Mouse (Mus musculus): Measurements from ENCODE around the gene Gm11549. TPM values are rescaled to one million over a fixed set of nuclear protein-coding genes. Genes with fewer than 3 reads are reported as not detected.

Gene Gm11549
- total RNA-seq, 1 experiment, result not detected

DNA sequence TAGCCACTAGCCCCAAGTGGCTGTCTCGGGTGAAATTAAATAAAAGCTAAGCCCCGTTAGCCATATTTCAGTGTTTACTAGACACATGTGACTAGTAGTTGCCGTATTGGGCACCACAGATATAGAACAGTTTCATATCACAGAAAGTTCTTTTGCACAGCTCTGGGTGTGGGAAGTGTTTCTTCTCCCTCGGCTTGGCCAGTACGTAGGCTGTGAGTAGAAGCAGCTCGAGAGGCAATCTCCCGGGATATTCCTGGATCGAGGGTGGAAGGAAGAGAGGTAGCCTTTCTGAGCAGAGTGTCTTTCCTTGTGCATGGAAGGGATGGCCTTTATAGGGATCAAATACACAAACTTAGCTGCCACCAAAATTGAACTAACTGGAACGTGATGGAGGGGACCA, 5.4 kb downstream of the Gm11549 start:
- H3K4me1 ChIP-seq (ENCODE audit: control insufficient read depth in 2 of 2, insufficient read depth in 2 of 2, low read length in 2 of 2, poor library complexity in 1 of 2), result no peaks in the 10 kb centered on the region; a peak in 2 of 4 replicates
- TF ChIP-seq HCFC1 (IDR thresholded peaks at IDR 0.05; ENCODE audit: borderline replicate concordance, insufficient read depth, low read length) (no peak), ZNF384 (IDR thresholded peaks at IDR 0.05; ENCODE audit: low read depth, low read length) (no peak), CHD2 (IDR thresholded peaks at IDR 0.05; ENCODE audit: low read depth, low read length) (no peak), ZC3H11A (IDR thresholded peaks at IDR 0.05; ENCODE audit: borderline replicate concordance, low read depth, low read length) (no peak), MAFK (IDR thresholded peaks at IDR 0.05; ENCODE audit: insufficient read depth, low read depth, low read length) (no peak)
- H3K9me3 ChIP-seq (ENCODE audit: control insufficient read depth, insufficient read depth, low read depth, low read length), result no peaks in the 10 kb centered on the region
- no peak for DNase-seq (ENCODE audit: low read depth, low spot score)
- no peaks in the 10 kb centered on the region for H3K36me3 ChIP-seq (ENCODE audit: control insufficient read depth, insufficient read depth, low read length, poor library complexity, severe bottlenecking)
- H3K9ac ChIP-seq (ENCODE audit: insufficient read depth, low read depth, low read length, poor library complexity, severe bottlenecking), result no peak overlapping the region
- no peak overlapping the region for H3K4me3 ChIP-seq (ENCODE audit: insufficient read depth in 1 of 2, low read depth in 1 of 2, low read length in 2 of 2, poor library complexity in 1 of 2, severe bottlenecking in 1 of 2)
- no peak overlapping the region for H3K27ac ChIP-seq (ENCODE audit: insufficient read depth, low read depth, low read length, poor library complexity, severe bottlenecking)
- in situ Hi-C loops (cut with MboI; ENCODE audit: low sequenced_read_pairs in 2 of 2, unreplicated experiment in 2 of 2), result no loop called here

DNA sequence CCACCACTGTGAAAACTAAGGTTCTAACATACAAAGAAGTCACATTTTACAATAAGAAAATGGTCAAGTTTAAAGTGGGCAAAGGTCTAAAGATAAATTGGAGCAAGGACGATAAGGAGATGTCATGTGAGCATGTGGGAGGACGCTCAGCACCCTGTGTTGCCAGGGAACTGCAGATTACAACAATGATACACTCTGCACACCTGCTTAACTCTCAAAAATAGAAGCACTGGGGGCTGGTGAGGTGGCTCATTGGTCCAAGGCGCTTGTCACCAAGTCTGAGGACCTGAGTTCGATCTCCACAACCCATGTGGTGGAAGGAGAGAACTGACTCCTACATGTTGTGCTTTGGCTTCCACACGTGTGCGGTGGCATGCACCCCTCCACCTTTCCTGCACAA, 10.1 kb downstream of the Gm11549 start:
- in situ Hi-C loops (cut with MboI; ENCODE audit: low sequenced_read_pairs in 2 of 2, unreplicated experiment in 2 of 2), result no loop called here
- no peaks in the 10 kb centered on the region for H3K36me3 ChIP-seq (ENCODE audit: control insufficient read depth, insufficient read depth, low read length, poor library complexity, severe bottlenecking)
- no peak for DNase-seq (ENCODE audit: low read depth, low spot score)

DNA sequence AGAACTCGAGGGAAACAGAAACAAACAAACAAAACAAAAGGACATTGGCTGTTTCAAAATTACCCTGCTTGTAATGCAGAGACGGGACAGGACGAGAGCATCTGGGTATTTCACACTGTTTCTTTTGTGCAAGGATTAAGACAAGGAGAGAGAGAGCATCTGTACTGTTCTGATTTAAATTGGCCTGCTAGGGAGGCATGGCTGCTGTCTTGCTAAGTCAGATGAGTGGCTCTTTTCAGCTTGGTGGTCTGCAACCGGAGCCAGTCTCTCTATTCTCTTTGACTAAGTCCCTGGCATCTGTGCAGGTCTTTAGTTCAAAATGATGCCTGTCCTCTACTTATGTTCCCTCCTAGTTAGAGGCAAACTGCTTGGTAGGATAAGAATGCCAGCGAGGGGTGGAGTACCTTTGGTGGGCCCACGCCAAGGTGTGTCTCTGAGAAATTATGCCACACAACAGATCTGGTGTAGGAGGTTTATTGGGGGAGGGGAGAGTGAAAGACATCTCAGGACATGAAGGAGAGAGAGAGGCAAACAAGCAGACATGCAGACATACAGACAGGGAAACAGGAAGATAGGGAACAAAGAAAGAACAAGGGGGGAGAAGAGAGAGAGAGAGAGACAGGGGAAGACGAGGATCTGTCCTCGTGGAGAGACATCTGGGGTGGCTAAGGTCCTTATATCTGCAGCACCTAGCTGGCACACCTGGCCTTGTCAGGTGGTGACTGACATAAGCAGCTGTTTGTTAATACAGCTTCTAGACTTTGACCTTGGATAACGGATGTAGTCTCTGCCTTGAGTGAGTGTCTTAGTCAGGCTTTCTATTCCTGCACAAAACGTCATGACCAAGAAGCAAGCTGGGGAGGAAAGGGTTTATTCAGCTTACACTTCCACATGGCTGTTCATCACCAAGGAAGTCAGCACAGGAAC, 15.5 kb downstream of the Gm11549 start:
- no peak for DNase-seq (ENCODE audit: low read depth, low spot score)
- Histone ChIP-seq H3K9me3 (ENCODE audit: control insufficient read depth, insufficient read depth, low read depth, low read length) (no peaks in the 10 kb centered on the region), H3K4me3 (ENCODE audit: insufficient read depth in 1 of 2, low read depth in 1 of 2, low read length in 2 of 2, poor library complexity in 1 of 2, severe bottlenecking in 1 of 2) (no peak overlapping the region), H3K9ac (ENCODE audit: insufficient read depth, low read depth, low read length, poor library complexity, severe bottlenecking) (no peak overlapping the region), H3K27ac (ENCODE audit: insufficient read depth, low read depth, low read length, poor library complexity, severe bottlenecking) (no peak overlapping the region), H3K4me1 (ENCODE audit: control insufficient read depth in 2 of 2, insufficient read depth in 2 of 2, low read length in 2 of 2, poor library complexity in 1 of 2) (no peaks in the 10 kb centered on the region), H3K36me3 (ENCODE audit: control insufficient read depth, insufficient read depth, low read length, poor library complexity, severe bottlenecking) (no peaks in the 10 kb centered on the region)
- TF ChIP-seq MAFK (IDR thresholded peaks at IDR 0.05; ENCODE audit: insufficient read depth, low read depth, low read length), result no peak
- no peak for TF ChIP-seq HCFC1 (IDR thresholded peaks at IDR 0.05; ENCODE audit: borderline replicate concordance, insufficient read depth, low read length)
- TF ChIP-seq ZNF384 (IDR thresholded peaks at IDR 0.05; ENCODE audit: low read depth, low read length), result no peak
- TF ChIP-seq CHD2 (IDR thresholded peaks at IDR 0.05; ENCODE audit: low read depth, low read length), result no peak
- no peak for TF ChIP-seq ZC3H11A (IDR thresholded peaks at IDR 0.05; ENCODE audit: borderline replicate concordance, low read depth, low read length)
- in situ Hi-C loops (cut with MboI; ENCODE audit: low sequenced_read_pairs in 2 of 2, unreplicated experiment in 2 of 2), result no loop called here

More for the DNA sequence above, 10.1 kb downstream of the Gm11549 start:
- Histone ChIP-seq H3K27ac (ENCODE audit: insufficient read depth, low read depth, low read length, poor library complexity, severe bottlenecking) (no peak overlapping the region), H3K9ac (ENCODE audit: insufficient read depth, low read depth, low read length, poor library complexity, severe bottlenecking) (no peak overlapping the region), H3K4me3 (ENCODE audit: insufficient read depth in 1 of 2, low read depth in 1 of 2, low read length in 2 of 2, poor library complexity in 1 of 2, severe bottlenecking in 1 of 2) (no peak overlapping the region), H3K4me1 (ENCODE audit: control insufficient read depth in 2 of 2, insufficient read depth in 2 of 2, low read length in 2 of 2, poor library complexity in 1 of 2) (no peaks in the 10 kb centered on the region), H3K9me3 (ENCODE audit: control insufficient read depth, insufficient read depth, low read depth, low read length) (no peaks in the 10 kb centered on the region)
- TF ChIP-seq MAFK (IDR thresholded peaks at IDR 0.05; ENCODE audit: insufficient read depth, low read depth, low read length) (no peak), HCFC1 (IDR thresholded peaks at IDR 0.05; ENCODE audit: borderline replicate concordance, insufficient read depth, low read length) (no peak), ZC3H11A (IDR thresholded peaks at IDR 0.05; ENCODE audit: borderline replicate concordance, low read depth, low read length) (no peak), CHD2 (IDR thresholded peaks at IDR 0.05; ENCODE audit: low read depth, low read length) (no peak), ZNF384 (IDR thresholded peaks at IDR 0.05; ENCODE audit: low read depth, low read length) (no peak)

GRCm38 (mm10) chr3:36505306-36505705, 16.3 kb downstream of the Gm11549 start:
- in situ Hi-C loops (cut with MboI; ENCODE audit: low sequenced_read_pairs in 2 of 2, unreplicated experiment in 2 of 2), result no loop called here
- Histone ChIP-seq H3K9ac (ENCODE audit: insufficient read depth, low read depth, low read length, poor library complexity, severe bottlenecking) (no peak overlapping the region), H3K4me3 (ENCODE audit: insufficient read depth in 1 of 2, low read depth in 1 of 2, low read length in 2 of 2, poor library complexity in 1 of 2, severe bottlenecking in 1 of 2) (no peak overlapping the region), H3K36me3 (ENCODE audit: control insufficient read depth, insufficient read depth, low read length, poor library complexity, severe bottlenecking) (no peaks in the 10 kb centered on the region), H3K9me3 (ENCODE audit: control insufficient read depth, insufficient read depth, low read depth, low read length) (no peaks in the 10 kb centered on the region), H3K27ac (ENCODE audit: insufficient read depth, low read depth, low read length, poor library complexity, severe bottlenecking) (no peak overlapping the region), H3K4me1 (ENCODE audit: control insufficient read depth in 2 of 2, insufficient read depth in 2 of 2, low read length in 2 of 2, poor library complexity in 1 of 2) (no peaks in the 10 kb centered on the region)
- DNase-seq (ENCODE audit: low read depth, low spot score), result no peak
- no peak for TF ChIP-seq CHD2 (IDR thresholded peaks at IDR 0.05; ENCODE audit: low read depth, low read length)
- no peak for TF ChIP-seq MAFK (IDR thresholded peaks at IDR 0.05; ENCODE audit: insufficient read depth, low read depth, low read length)
- no peak for TF ChIP-seq HCFC1 (IDR thresholded peaks at IDR 0.05; ENCODE audit: borderline replicate concordance, insufficient read depth, low read length)
- no peak for TF ChIP-seq ZNF384 (IDR thresholded peaks at IDR 0.05; ENCODE audit: low read depth, low read length)
- TF ChIP-seq ZC3H11A (IDR thresholded peaks at IDR 0.05; ENCODE audit: borderline replicate concordance, low read depth, low read length), result no peak
